Mouse (Mus musculus): ENCODE data around the gene Arl4d. TPM values are rescaled to one million over a fixed set of nuclear protein-coding genes. Genes with fewer than 3 reads are reported as not detected.
"Not testable (repeated sequence)": the region's sequence is repeated elsewhere in the genome, so short reads cannot be mapped to it uniquely, and the experiment has no call there.

Arl4d gene
- polyA plus RNA-seq, 1 experiment from 2014 or later: 6.3 TPM

- Histone ChIP-seq H3K4me3 (ENCODE audit: low read depth, low read length) (peak overlapping the region; percentile 39), H3K27ac (ENCODE audit: low read depth, low read length) (peak overlapping the region; percentile 91), H3K4me1 (replicated peaks; ENCODE audit: control insufficient read depth, insufficient read depth, low read length) (no peaks in the 10 kb centered on the region), H3K36me3 (ENCODE audit: control insufficient read depth, insufficient read depth) (no peaks in the 10 kb centered on the region; the same call in 1 of the 2 replicates), H3K9ac (ENCODE audit: low read depth, low read length) (peak overlapping the region; percentile 49; the same call in 1 of the 2 replicates), H3K9me3 (ENCODE audit: control insufficient read depth) (no peaks in the 10 kb centered on the region), H3K4me2 (replicated peaks; ENCODE audit: low read depth) (peak overlapping the region; percentile 92), H3K27me3 (replicated peaks; ENCODE audit: control insufficient read depth, insufficient read depth, low read length) (no peaks in the 10 kb centered on the region)
- TF ChIP-seq CTCF (IDR thresholded peaks at IDR 0.05; ENCODE audit: low read depth): no peak
- peak; percentile 19 for ATAC-seq
- WGBS: 4% methylated on average over 8 of the region's 8 CpGs
Observed at GRCm38 (mm10) chr11:101626649-101626994, 38.7 kb upstream of the Arl4d start.

- H3K27ac ChIP-seq (ENCODE audit: low read depth, low read length): peak within 1 kb of the TSS; percentile 91
- peak within 1 kb of the TSS; percentile 69 for H3K9ac ChIP-seq (ENCODE audit: low read depth, low read length)
- no peaks in the 10 kb centered on the region for H3K9me3 ChIP-seq (ENCODE audit: control insufficient read depth)
- whole genome bisulfite sequencing: 1% methylated on average over 33 of the region's 34 CpGs
- peak within 1 kb of the TSS; percentile 58 for H3K4me3 ChIP-seq (ENCODE audit: low read depth, low read length)
- no peak for TF ChIP-seq CTCF (IDR thresholded peaks at IDR 0.05; ENCODE audit: low read depth)
- ATAC-seq: peak; percentile 88
- peak within 1 kb of the TSS; percentile 92 for H3K4me2 ChIP-seq (replicated peaks; ENCODE audit: low read depth)
- H3K4me1 ChIP-seq (replicated peaks; ENCODE audit: control insufficient read depth, insufficient read depth, low read length): no peaks in the 10 kb centered on the region
- no peaks in the 10 kb centered on the region for H3K27me3 ChIP-seq (replicated peaks; ENCODE audit: control insufficient read depth, insufficient read depth, low read length)
- H3K36me3 ChIP-seq (ENCODE audit: control insufficient read depth, insufficient read depth): no peaks in the 10 kb centered on the region; the same call in 1 of the 2 replicates
Observed at GRCm38 (mm10) chr11:101626995-101627856, 38.1 kb upstream of the Arl4d start, which contains the start of gene Rdm1. Gene Rdm1 (plus strand): TSS chr11:101627195.

GRCm38 (mm10) chr11:101627857-101628559 lies 37.3 kb upstream of the Arl4d start:
- Histone ChIP-seq H3K4me2 (replicated peaks; ENCODE audit: low read depth) (peak overlapping the region; percentile 92), H3K9ac (ENCODE audit: low read depth, low read length) (peak overlapping the region; percentile 69), H3K9me3 (ENCODE audit: control insufficient read depth) (no peaks in the 10 kb centered on the region), H3K27me3 (replicated peaks; ENCODE audit: control insufficient read depth, insufficient read depth, low read length) (no peaks in the 10 kb centered on the region), H3K4me3 (ENCODE audit: low read depth, low read length) (peak overlapping the region; percentile 58), H3K36me3 (ENCODE audit: control insufficient read depth, insufficient read depth) (no peaks in the 10 kb centered on the region; the same call in 1 of the 2 replicates), H3K4me1 (replicated peaks; ENCODE audit: control insufficient read depth, insufficient read depth, low read length) (no peaks in the 10 kb centered on the region), H3K27ac (ENCODE audit: low read depth, low read length) (peak overlapping the region; percentile 89)
- under 1% methylated on average over 33 of the region's 33 CpGs for WGBS
- TF ChIP-seq CTCF (IDR thresholded peaks at IDR 0.05; ENCODE audit: low read depth): no peak
- ATAC-seq: no peak; the same call in 1 of the 2 replicates

- H3K4me3 ChIP-seq (ENCODE audit: low read depth, low read length); H3K36me3 ChIP-seq (ENCODE audit: control insufficient read depth, insufficient read depth); H3K9ac ChIP-seq (ENCODE audit: low read depth, low read length); H3K9me3 ChIP-seq (ENCODE audit: control insufficient read depth); H3K27ac ChIP-seq (ENCODE audit: low read depth, low read length); H3K4me1 ChIP-seq (replicated peaks; ENCODE audit: control insufficient read depth, insufficient read depth, low read length); ATAC-seq; H3K27me3 ChIP-seq (replicated peaks; ENCODE audit: control insufficient read depth, insufficient read depth, low read length): not testable (repeated sequence)
- H3K4me2 ChIP-seq (replicated peaks; ENCODE audit: low read depth): peak overlapping the region; percentile 92; the same call in 1 of the 2 replicates
- WGBS: 71% methylated on average over 4 of the region's 5 CpGs
Observed at GRCm38 (mm10) chr11:101628733-101629417, 36.5 kb upstream of the Arl4d start.

- TF ChIP-seq CTCF (IDR thresholded peaks at IDR 0.05; ENCODE audit: low read depth): no peak
- Histone ChIP-seq H3K27me3 (replicated peaks; ENCODE audit: control insufficient read depth, insufficient read depth, low read length) (no peaks in the 10 kb centered on the region), H3K36me3 (ENCODE audit: control insufficient read depth, insufficient read depth) (peaks cover 10% of the 10 kb centered on the region), H3K27ac (ENCODE audit: low read depth, low read length) (no peak overlapping the region), H3K9me3 (ENCODE audit: control insufficient read depth) (no peaks in the 10 kb centered on the region), H3K4me2 (replicated peaks; ENCODE audit: low read depth) (no peak overlapping the region), H3K4me3 (ENCODE audit: low read depth, low read length) (no peak overlapping the region), H3K4me1 (replicated peaks; ENCODE audit: control insufficient read depth, insufficient read depth, low read length) (no peaks in the 10 kb centered on the region), H3K9ac (ENCODE audit: low read depth, low read length) (no peak overlapping the region)
- no peak for ATAC-seq
- 82% methylated on average over 10 of the region's 10 CpGs for WGBS
Observed at GRCm38 (mm10) chr11:101635660-101636059, 29.7 kb upstream of the Arl4d start.

- no peak for ATAC-seq
- Histone ChIP-seq H3K4me1 (replicated peaks; ENCODE audit: control insufficient read depth, insufficient read depth, low read length) (no peaks in the 10 kb centered on the region), H3K9ac (ENCODE audit: low read depth, low read length) (no peak overlapping the region), H3K36me3 (ENCODE audit: control insufficient read depth, insufficient read depth) (peaks cover 5% of the 10 kb centered on the region), H3K27ac (ENCODE audit: low read depth, low read length) (no peak overlapping the region), H3K9me3 (ENCODE audit: control insufficient read depth) (no peaks in the 10 kb centered on the region), H3K4me2 (replicated peaks; ENCODE audit: low read depth) (no peak overlapping the region), H3K27me3 (replicated peaks; ENCODE audit: control insufficient read depth, insufficient read depth, low read length) (no peaks in the 10 kb centered on the region), H3K4me3 (ENCODE audit: low read depth, low read length) (no peak overlapping the region)
- no peak for TF ChIP-seq CTCF (IDR thresholded peaks at IDR 0.05; ENCODE audit: low read depth)
- 89% methylated on average over 4 of the region's 4 CpGs for WGBS
Observed at GRCm38 (mm10) chr11:101639761-101640160, 25.6 kb upstream of the Arl4d start.
